Mouse (Mus musculus) myocyte (in vitro differentiated cells): Measurements from ENCODE around the gene Ccser1. TPM values are rescaled to one million over a fixed set of nuclear protein-coding genes. Genes with fewer than 3 reads are reported as not detected.

Experiments used
- H3K27me3 ChIP-seq: one replicate; pipeline ENCODE4 v1.6.1; 2011; ENCODE audit not compliant: control insufficient read depth, insufficient read depth, insufficient read length
- H3K36me3 ChIP-seq: one replicate; pipeline ENCODE4 v1.6.1; 2011; ENCODE audit not compliant: control insufficient read depth, insufficient read depth
- H3K4me2 ChIP-seq: one replicate; pipeline ENCODE4 v1.6.1; 2011; ENCODE audit warnings: low read depth, control low read depth
- H3K4me3 ChIP-seq: one replicate; pipeline ENCODE4 v1.5.1; 2011; ENCODE audit warnings: mild to moderate bottlenecking, control low read depth, moderate library complexity
- H3K79me2 ChIP-seq: one replicate; pipeline ENCODE4 v1.6.1; 2011; ENCODE audit not compliant: control insufficient read depth, insufficient read depth
- H3ac ChIP-seq: one replicate; pipeline ENCODE4 v1.6.1; 2011; ENCODE audit not compliant: control insufficient read depth, insufficient read length
- CEBPB ChIP-seq: IDR thresholded peaks from 2 replicates; pipeline ENCODE4 v1.6.1; 2011; ENCODE audit warnings: mild to moderate bottlenecking, moderate library complexity; ENCODE audit not compliant: poor library complexity, insufficient read depth, severe bottlenecking
- E2F4 ChIP-seq: IDR thresholded peaks from one replicate; pipeline ENCODE4 v1.6.1; 2011; ENCODE audit warnings: mild to moderate bottlenecking, control low read depth, moderate library complexity; ENCODE audit not compliant: insufficient read depth
- MAX ChIP-seq: IDR thresholded peaks from one replicate; pipeline ENCODE4 v1.6.1; 2011; ENCODE audit warnings: low read depth, mild to moderate bottlenecking, control low read depth
- MYOD1 ChIP-seq, 3 experiments: IDR thresholded peaks; one replicate each; pipeline ENCODE4 v1.6.1; 2011; ENCODE audit warnings: control low read depth in 2 of 3, low read depth in 2 of 3, mild to moderate bottlenecking in 2 of 3, moderate library complexity in 1 of 3; ENCODE audit not compliant: insufficient read length in 2 of 3, control insufficient read depth in 1 of 3
- MYOG ChIP-seq, 3 experiments: IDR thresholded peaks; one replicate each; pipeline ENCODE4 v1.6.1; 2011; ENCODE audit warnings: control low read depth in 2 of 3, low read depth in 2 of 3, mild to moderate bottlenecking in 2 of 3; ENCODE audit not compliant: insufficient read length in 2 of 3, control insufficient read depth in 1 of 3, insufficient read depth in 1 of 3
- POLR2A ChIP-seq: IDR thresholded peaks from one replicate; pipeline ENCODE4 v1.6.1; 2011; ENCODE audit warnings: low read depth, mild to moderate bottlenecking, control low read depth, moderate library complexity; ENCODE audit not compliant: insufficient read length
- POLR2AphosphoS2 ChIP-seq: IDR thresholded peaks from one replicate; pipeline ENCODE4 v1.6.1; 2011; ENCODE audit warnings: low read depth, control low read depth; ENCODE audit not compliant: insufficient read length
- REST ChIP-seq: IDR thresholded peaks from one replicate; pipeline ENCODE4 v1.6.1; 2011; ENCODE audit warnings: mild to moderate bottlenecking, control low read depth, moderate library complexity; ENCODE audit not compliant: insufficient read depth, insufficient read length
- SRF ChIP-seq: IDR thresholded peaks from one replicate; pipeline ENCODE4 v1.6.1; 2011; ENCODE audit warnings: low read depth; ENCODE audit not compliant: control insufficient read depth, insufficient read length
- TCF12 ChIP-seq: IDR thresholded peaks from one replicate; pipeline ENCODE4 v1.6.1; 2011; ENCODE audit warnings: mild to moderate bottlenecking, control low read depth; ENCODE audit not compliant: poor library complexity, insufficient read depth, severe bottlenecking
- TCF3 ChIP-seq: IDR thresholded peaks from one replicate; pipeline ENCODE4 v1.6.1; 2011; ENCODE audit warnings: low read depth, control low read depth; ENCODE audit not compliant: insufficient read length
- USF1 ChIP-seq: IDR thresholded peaks from one replicate; pipeline ENCODE4 v1.6.1; 2011; ENCODE audit warnings: low read depth, mild to moderate bottlenecking, control low read depth, moderate library complexity
- polyA plus RNA-seq: library from polyadenylated mRNA; unstranded; fragments of >200 nt; fragmentation: generic; extraction: Trizol; gene quantifications from one replicate; pipeline ENCODE4 v1.2.1, GENCODE M21; 2012; ENCODE audit warnings: missing spikeins

The Ccser1 gene
- polyA plus RNA-seq, 1 experiment: 0.52 TPM

DNA sequence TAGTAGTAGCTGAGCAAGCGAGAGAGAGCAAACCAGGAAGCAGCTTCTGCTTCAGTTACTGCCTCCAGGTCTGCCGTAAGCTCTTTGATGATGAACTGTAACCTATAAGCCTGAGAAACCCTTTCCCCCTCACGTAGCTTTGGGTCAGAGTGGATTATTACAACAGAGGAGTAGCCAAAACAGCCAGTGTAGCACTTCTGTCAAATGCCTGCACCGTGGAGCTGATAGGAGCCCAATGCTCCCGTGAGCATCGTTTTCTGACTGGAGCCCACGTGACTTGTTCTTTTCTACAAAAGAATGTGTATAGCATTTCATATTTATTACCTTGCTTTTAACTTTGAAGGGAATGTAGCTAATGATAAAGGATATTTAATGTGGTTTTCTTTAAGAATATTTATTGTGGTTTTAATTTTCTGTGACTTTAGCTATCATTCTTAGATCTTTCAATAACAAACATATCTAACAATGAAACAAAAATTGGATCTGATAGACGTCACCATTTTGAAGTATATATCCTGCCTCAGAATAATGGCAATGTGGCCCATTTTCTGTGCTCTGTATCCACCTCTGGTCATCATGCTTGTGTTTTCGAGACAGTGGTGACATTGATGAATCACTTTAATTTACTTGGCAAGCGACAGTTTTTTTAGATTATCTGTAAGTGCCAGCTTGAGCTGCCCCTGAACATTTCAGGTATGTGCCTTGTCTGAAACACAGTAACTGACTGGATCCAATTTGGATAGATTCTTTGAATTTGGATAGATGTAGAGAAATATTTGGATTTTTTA is 78.9 kb downstream of the Ccser1 start:
- H3K27me3 ChIP-seq: no peaks in the 10 kb centered on the region
- H3K36me3 ChIP-seq: no peaks in the 10 kb centered on the region
- TF ChIP-seq SRF (no peak), MAX (no peak), CEBPB (no peak), REST (no peak), USF1 (no peak), MYOG (IDR thresholded peaks at IDR 0.05; ENCODE audit: control insufficient read depth in 1 of 3, insufficient read depth in 1 of 3, insufficient read length in 2 of 3, low read depth in 2 of 3) (no peak), POLR2A (no peak), MYOD1 (IDR thresholded peaks at IDR 0.05; ENCODE audit: control insufficient read depth in 1 of 3, insufficient read length in 2 of 3, low read depth in 2 of 3) (no peak), POLR2AphosphoS2 (no peak), E2F4 (no peak), TCF12 (no peak), TCF3 (no peak)
- no peak overlapping the region for H3ac ChIP-seq
- no peak overlapping the region for H3K4me2 ChIP-seq
- no peaks in the 10 kb centered on the region for H3K79me2 ChIP-seq
- no peak overlapping the region for H3K4me3 ChIP-seq

DNA sequence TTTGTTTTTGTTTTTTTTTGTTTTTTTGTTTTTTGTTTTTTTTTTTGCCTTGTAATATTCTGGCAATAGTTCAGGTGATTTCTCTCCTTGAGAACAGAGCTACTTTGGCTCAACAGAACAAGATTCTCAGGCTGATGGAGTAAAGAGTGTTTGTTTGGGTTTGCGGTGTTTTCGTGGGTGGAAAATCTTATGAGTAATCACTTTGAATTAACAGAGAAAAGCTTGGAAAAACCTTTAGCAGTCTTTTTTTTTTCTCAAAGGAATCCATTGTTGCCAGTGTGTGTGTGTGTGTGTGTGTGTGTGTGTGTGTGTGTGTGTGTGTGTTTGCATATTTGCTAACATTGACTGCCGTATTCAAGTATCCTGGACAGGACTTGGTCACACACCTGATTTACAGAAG is 81.3 kb downstream of the Ccser1 start:
- Histone ChIP-seq H3K4me2 (no peak overlapping the region), H3ac (no peak overlapping the region), H3K36me3 (no peaks in the 10 kb centered on the region), H3K79me2 (no peaks in the 10 kb centered on the region), H3K27me3 (no peaks in the 10 kb centered on the region), H3K4me3 (no peak overlapping the region)
- TF ChIP-seq MYOG (IDR thresholded peaks at IDR 0.05; ENCODE audit: control insufficient read depth in 1 of 3, insufficient read depth in 1 of 3, insufficient read length in 2 of 3, low read depth in 2 of 3) (no peak), SRF (no peak), MAX (no peak), POLR2AphosphoS2 (no peak), CEBPB (no peak), MYOD1 (IDR thresholded peaks at IDR 0.05; ENCODE audit: control insufficient read depth in 1 of 3, insufficient read length in 2 of 3, low read depth in 2 of 3) (no peak), TCF12 (no peak), E2F4 (no peak), REST (no peak), POLR2A (no peak), TCF3 (no peak), USF1 (no peak)

- Histone ChIP-seq H3K79me2 (no peaks in the 10 kb centered on the region), H3K4me2 (no peak overlapping the region)
- TF ChIP-seq REST (no peak), POLR2A (no peak), E2F4 (no peak), TCF3 (no peak), USF1 (no peak), CEBPB (no peak), POLR2AphosphoS2 (no peak), TCF12 (no peak)
Measured at GRCm38 (mm10) chr6:61262448-61262847, 82.3 kb downstream of the Ccser1 start.

GRCm38 (mm10) chr6:61263291-61263690 is 83.2 kb downstream of the Ccser1 start:
- Histone ChIP-seq H3K4me2 (no peak overlapping the region), H3K79me2 (no peaks in the 10 kb centered on the region), H3K27me3 (no peaks in the 10 kb centered on the region), H3ac (no peak overlapping the region), H3K4me3 (no peak overlapping the region), H3K36me3 (no peaks in the 10 kb centered on the region)
- no peak for TF ChIP-seq TCF3
- no peak for TF ChIP-seq MAX
- no peak for TF ChIP-seq MYOD1 (IDR thresholded peaks at IDR 0.05; ENCODE audit: control insufficient read depth in 1 of 3, insufficient read length in 2 of 3, low read depth in 2 of 3)
- TF ChIP-seq CEBPB: no peak
- TF ChIP-seq MYOG (IDR thresholded peaks at IDR 0.05; ENCODE audit: control insufficient read depth in 1 of 3, insufficient read depth in 1 of 3, insufficient read length in 2 of 3, low read depth in 2 of 3): no peak
- no peak for TF ChIP-seq POLR2A
- TF ChIP-seq USF1: no peak
- TF ChIP-seq REST: no peak
- TF ChIP-seq POLR2AphosphoS2: no peak
- TF ChIP-seq TCF12: no peak
- no peak for TF ChIP-seq SRF
- TF ChIP-seq E2F4: no peak

More at GRCm38 (mm10) chr6:61262448-61262847, 82.3 kb downstream of the Ccser1 start:
- Histone ChIP-seq H3ac (no peak overlapping the region), H3K36me3 (no peaks in the 10 kb centered on the region), H3K27me3 (no peaks in the 10 kb centered on the region), H3K4me3 (no peak overlapping the region)
